Mouse (Mus musculus): ENCODE data around the gene Padi3. TPM values are rescaled to one million over a fixed set of nuclear protein-coding genes. Genes with fewer than 3 reads are reported as not detected.

Padi3 gene
- total and polyA plus RNA-seq, 3 experiments = 73.1 to 106 TPM; not detected in 1

- Histone ChIP-seq H3K9me3 (replicated peaks; ENCODE audit: insufficient read depth, low read length) (no peaks in the 10 kb centered on the region), H3K79me2 (ENCODE audit: control insufficient read depth, insufficient read depth, low read length, poor library complexity) (peaks cover 27% of the 10 kb centered on the region), H3K36me3 (ENCODE audit: control insufficient read depth in 1 of 2, insufficient read depth in 2 of 2, low read length in 2 of 2) (peaks cover 2 to 4% of the 10 kb centered on the region in 2 experiments; a peak in 2 of 4 replicates), H3K27ac (ENCODE audit: control insufficient read depth, low read depth, low read length) (peak overlapping the region; percentile 82), H3K4me1 (ENCODE audit: control insufficient read depth in 1 of 2, insufficient read depth in 2 of 2, low read length in 2 of 2) (peaks cover 4 to 34% of the 10 kb centered on the region in 2 experiments; a peak in 3 of 4 replicates), H3K4me3 (ENCODE audit: control insufficient read depth in 1 of 2, insufficient read depth in 1 of 2, low read depth in 2 of 2, low read length in 2 of 2) (peak overlapping the region; percentile 76 to 78), H3K27me3 (ENCODE audit: control insufficient read depth in 1 of 2, insufficient read depth in 2 of 2, low read length in 2 of 2) (no peaks in the 10 kb centered on the region), H3K9ac (ENCODE audit: control insufficient read depth, low read depth, low read length, poor library complexity, severe bottlenecking) (peak overlapping the region; percentile 74)
- TF ChIP-seq MAX (IDR thresholded peaks at IDR 0.05; ENCODE audit: low read length) (no peak), SIN3A (IDR thresholded peaks at IDR 0.05; ENCODE audit: low read length) (peak; percentile 47; the same call in 1 of the 2 replicates), TCF12 (IDR thresholded peaks at IDR 0.05; ENCODE audit: low read depth, low read length) (peak; percentile 72), GABPA (IDR thresholded peaks at IDR 0.05; ENCODE audit: low read depth, low read length) (no peak), JUND (IDR thresholded peaks at IDR 0.05; ENCODE audit: low read depth, low read length) (peak; percentile 20; the same call in 1 of the 2 replicates), BHLHE40 (IDR thresholded peaks at IDR 0.05; ENCODE audit: borderline replicate concordance, low read depth, low read length) (peak; percentile 52), MAZ (IDR thresholded peaks at IDR 0.05; ENCODE audit: low read depth, low read length) (peak; percentile 55; the same call in 1 of the 2 replicates), CTCF (IDR thresholded peaks at IDR 0.05 in 2 of 3, conservative IDR thresholded peaks at IDR 0.05 in 1 of 3; ENCODE audit: control insufficient read depth in 1 of 3, insufficient read depth in 1 of 3, low read depth in 2 of 3, low read length in 3 of 3, poor library complexity in 1 of 3, severe bottlenecking in 1 of 3) (no peak), ETS1 (IDR thresholded peaks at IDR 0.05; ENCODE audit: low read depth, low read length) (peak; percentile 74), ZMIZ1 (IDR thresholded peaks at IDR 0.05; ENCODE audit: low read depth, low read length) (0 out of 2 replicates have a peak, but pooled peaks have one; percentile 18), EP300 (IDR thresholded peaks at IDR 0.05; ENCODE audit: low read depth in 1 of 2, low read length in 2 of 2) (peak; percentile 70 to 83), MAFK (IDR thresholded peaks at IDR 0.05; ENCODE audit: borderline replicate concordance, low read depth, low read length) (no peak), POLR2A (IDR thresholded peaks at IDR 0.05; ENCODE audit: control insufficient read depth in 1 of 2, insufficient read depth in 1 of 2, low read depth in 1 of 2, low read length in 2 of 2, poor library complexity in 1 of 2) (peak in 1 of 2 experiments; percentile 30; a peak in 1 of 4 replicates), TAL1 (IDR thresholded peaks at IDR 0.05; ENCODE audit: low read length) (peak; percentile 22; the same call in 1 of the 2 replicates), HCFC1 (IDR thresholded peaks at IDR 0.05; ENCODE audit: low read depth, low read length) (0 out of 2 replicates have a peak, but pooled peaks have one; percentile 9), TBP (IDR thresholded peaks at IDR 0.05; ENCODE audit: low read depth, low read length) (peak; percentile 61; the same call in 1 of the 2 replicates), POLR2AphosphoS2 (IDR thresholded peaks at IDR 0.05; ENCODE audit: low read length) (0 out of 2 replicates have a peak, but pooled peaks have one; percentile 35), ELF1 (IDR thresholded peaks at IDR 0.05; ENCODE audit: low read depth, low read length) (no peak), MYC (IDR thresholded peaks at IDR 0.05; ENCODE audit: low read depth, low read length) (0 out of 2 replicates have a peak, but pooled peaks have one; percentile 14), GATA1 (IDR thresholded peaks at IDR 0.05; ENCODE audit: low read depth, low read length) (peak; percentile 85), RCOR1 (IDR thresholded peaks at IDR 0.05; ENCODE audit: low read depth, low read length) (peak; percentile 67; the same call in 1 of the 2 replicates), USF2 (IDR thresholded peaks at IDR 0.05; ENCODE audit: borderline replicate concordance in 1 of 2, insufficient read depth in 1 of 2, low read depth in 1 of 2, low read length in 2 of 2) (no peak), MXI1 (IDR thresholded peaks at IDR 0.05; ENCODE audit: low read depth, low read length) (peak; percentile 29; the same call in 1 of the 2 replicates), E2F4 (IDR thresholded peaks at IDR 0.05; ENCODE audit: borderline replicate concordance, low read depth, low read length) (no peak)
- DNase-seq (ENCODE audit: low read depth, low spot score) = peak; percentile 65
Measured at GRCm38 (mm10) chr4:140809118-140809517, 1.3 kb downstream of the Padi3 start.

Measured in MEL (cell line).